Mouse (Mus musculus): Measurements from ENCODE around the gene Trappc5. TPM values are rescaled to one million over a fixed set of nuclear protein-coding genes. Genes with fewer than 3 reads are reported as not detected.
A peak's percentile ranks its signal among the peaks of the same experiment; 100 is the strongest.

The Trappc5 gene
- polyA plus RNA-seq (2015; fragmentation: Nextera tagmentation; extraction: Ambion mirVana): 59.4 and 60.7 TPM in 2 replicates

DNA sequence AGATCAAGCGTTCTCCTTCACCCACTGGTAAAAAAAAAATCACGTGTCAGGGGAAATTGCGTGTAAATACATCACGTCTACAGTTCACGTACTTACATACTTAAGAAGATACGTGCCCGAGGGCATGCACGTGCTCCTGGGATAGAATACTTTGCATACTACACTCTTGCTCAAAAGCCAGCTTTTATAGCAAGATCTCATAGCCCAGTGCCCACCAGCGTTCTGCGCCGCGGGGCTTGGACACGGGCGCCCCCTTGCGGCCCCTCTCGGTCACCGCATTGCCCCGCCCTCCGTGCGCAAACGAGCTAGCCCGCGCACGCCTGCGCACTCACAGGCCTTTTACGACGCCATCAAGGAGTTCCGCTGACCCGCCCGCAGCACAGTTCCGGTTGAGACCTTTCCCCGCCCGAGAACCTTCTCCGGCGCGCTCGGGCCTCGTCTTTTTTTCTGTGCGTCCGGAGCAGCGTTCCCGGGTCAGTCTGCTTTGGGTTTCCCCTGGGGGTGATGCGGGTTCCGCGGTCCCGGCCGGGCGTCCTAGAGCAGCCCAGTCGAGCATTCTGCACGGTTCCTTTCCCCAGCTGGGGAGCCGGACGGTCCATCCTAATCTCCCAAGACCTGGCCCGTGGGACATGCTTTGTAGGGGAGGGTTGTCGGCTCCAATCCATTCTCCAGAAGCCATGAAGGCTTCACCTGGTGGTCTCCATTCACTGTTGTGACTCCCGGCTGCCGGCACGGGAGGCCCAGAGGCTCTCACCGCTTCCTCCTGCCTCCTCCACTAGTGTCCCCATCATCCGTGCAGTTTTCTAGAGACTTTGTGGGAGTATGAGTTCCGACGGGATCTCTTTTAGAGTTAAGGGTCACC is at the start of gene Trappc5:
TSS of gene Trappc5 (plus strand) at position 169 of the 862 bp plus-strand sequence.
- H3K4me3 ChIP-seq: peak within 1 kb of the TSS; percentile 99
- peak; percentile 83 for ATAC-seq (replicated peaks)
- WGBS: 1% methylated on average over 61 of the region's 61 CpGs

DNA sequence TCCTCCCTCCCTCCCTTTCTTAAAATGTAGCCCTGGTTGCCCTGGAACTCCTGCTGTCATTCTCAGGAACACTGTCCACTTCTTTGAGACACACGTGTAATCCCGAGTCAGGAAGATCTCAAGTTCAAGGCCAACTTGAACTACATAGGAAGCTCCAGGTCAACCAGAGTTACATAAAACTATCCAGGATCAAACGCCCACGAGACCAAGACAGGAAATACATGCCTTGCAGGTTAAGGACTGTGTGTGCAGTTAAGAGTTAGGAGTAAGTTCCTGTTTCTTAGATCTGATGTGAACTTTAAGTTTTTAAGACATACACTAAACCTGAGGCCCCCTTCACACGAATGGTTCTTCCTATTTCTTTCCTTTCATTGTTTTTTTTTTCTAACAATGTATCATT is 49.1 kb upstream of the Trappc5 start:
- H3K36me3 ChIP-seq: no peaks in the 10 kb centered on the region
- no peaks in the 10 kb centered on the region for H3K9me3 ChIP-seq
- H3K4me2 ChIP-seq (replicated peaks): no peak overlapping the region
- H3K27me3 ChIP-seq: no peaks in the 10 kb centered on the region
- H3K27ac ChIP-seq (replicated peaks): no peak overlapping the region
- no peak overlapping the region for H3K4me3 ChIP-seq
- WGBS: 72% methylated on average over 5 of the region's 5 CpGs
- H3K9ac ChIP-seq (replicated peaks): no peak overlapping the region
- no peak for ATAC-seq (replicated peaks)
- H3K4me1 ChIP-seq: peaks cover 21% of the 10 kb centered on the region

More for the DNA sequence above, at the start of gene Trappc5:
- no peaks in the 10 kb centered on the region for H3K9me3 ChIP-seq
- peaks cover 33% of the 10 kb centered on the region for H3K4me1 ChIP-seq
- H3K4me2 ChIP-seq (replicated peaks): peak within 1 kb of the TSS; percentile 83
- peaks cover 26% of the 10 kb centered on the region for H3K36me3 ChIP-seq
- peak within 1 kb of the TSS; percentile 97 for H3K9ac ChIP-seq (replicated peaks)
- H3K27me3 ChIP-seq: no peaks in the 10 kb centered on the region
- peak within 1 kb of the TSS; percentile 86 for H3K27ac ChIP-seq (replicated peaks)

GRCm38 (mm10) chr8:3628014-3628413 is 48.1 kb upstream of the Trappc5 start:
- no peaks in the 10 kb centered on the region for H3K9me3 ChIP-seq
- ATAC-seq (replicated peaks): no peak
- H3K9ac ChIP-seq (replicated peaks): no peak overlapping the region
- H3K36me3 ChIP-seq: no peaks in the 10 kb centered on the region
- H3K27ac ChIP-seq (replicated peaks): no peak overlapping the region
- H3K4me3 ChIP-seq: no peak overlapping the region
- no peak overlapping the region for H3K4me2 ChIP-seq (replicated peaks)
- no peaks in the 10 kb centered on the region for H3K27me3 ChIP-seq
- 29% methylated on average over 5 of the region's 5 CpGs for WGBS
- H3K4me1 ChIP-seq: peaks cover 13% of the 10 kb centered on the region

DNA sequence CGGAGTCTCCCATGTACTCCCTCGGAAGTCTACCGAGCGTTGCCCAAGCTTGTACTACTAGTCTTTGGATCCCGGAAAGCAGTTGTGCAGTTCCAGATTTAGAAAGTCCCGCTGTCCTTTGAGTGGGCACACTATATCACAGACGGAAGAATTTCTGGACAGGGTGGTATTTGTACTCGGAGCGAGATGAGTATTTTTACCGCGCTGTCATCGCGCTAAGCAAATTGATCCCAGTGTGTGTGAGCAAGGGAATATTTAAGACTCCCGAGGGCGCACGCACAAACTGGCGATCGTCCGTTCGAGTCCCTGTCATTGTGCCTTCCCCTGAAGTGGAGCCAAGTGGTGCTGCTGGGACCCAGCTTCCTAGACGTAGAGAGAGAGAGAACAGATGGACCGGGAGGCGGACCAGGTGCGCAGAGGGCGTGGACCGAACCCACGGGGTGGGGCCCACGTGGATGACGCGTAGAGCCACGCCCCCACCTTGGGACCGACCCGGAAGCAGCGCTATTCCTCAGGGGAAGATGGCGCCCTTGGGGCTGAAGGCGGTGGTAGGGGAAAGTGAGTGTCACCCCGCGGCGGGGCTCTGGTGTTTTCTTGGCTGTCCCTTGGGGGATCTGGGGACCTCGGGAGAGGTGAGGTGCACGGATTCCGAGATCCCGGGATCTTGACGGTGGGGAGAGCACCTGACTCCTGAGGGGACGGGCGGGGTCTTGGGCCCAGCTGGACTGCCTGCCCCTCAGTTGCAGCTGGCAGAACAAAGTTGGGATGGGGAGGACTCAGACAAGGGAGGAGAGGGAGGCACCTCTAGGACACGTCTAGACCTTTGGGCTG is 45.2 kb upstream of the Trappc5 start, which contains the start of gene Stxbp2:
TSS of gene Stxbp2 (plus strand) at position 309 of the 831 bp plus-strand sequence.
- Histone ChIP-seq H3K4me3 (peak within 1 kb of the TSS; percentile 57), H3K27ac (replicated peaks) (no peak within 1 kb of the TSS), H3K9me3 (no peaks in the 10 kb centered on the region), H3K4me2 (replicated peaks) (peak within 1 kb of the TSS; percentile 70), H3K4me1 (peaks cover 13% of the 10 kb centered on the region), H3K36me3 (no peaks in the 10 kb centered on the region), H3K27me3 (no peaks in the 10 kb centered on the region), H3K9ac (replicated peaks) (peak within 1 kb of the TSS; percentile 39)
- ATAC-seq (replicated peaks): peak; percentile 87
- 4% methylated on average over 47 of the region's 47 CpGs for WGBS

- H3K4me3 ChIP-seq: peak overlapping the region; percentile 57
- H3K9me3 ChIP-seq: no peaks in the 10 kb centered on the region
- H3K4me1 ChIP-seq: peaks cover 13% of the 10 kb centered on the region
- no peak overlapping the region for H3K27ac ChIP-seq (replicated peaks)
- ATAC-seq (replicated peaks): no peak; the same call in 1 of the 2 replicates
- H3K4me2 ChIP-seq (replicated peaks): peak overlapping the region; percentile 70
- peak overlapping the region; percentile 39 for H3K9ac ChIP-seq (replicated peaks)
- no peaks in the 10 kb centered on the region for H3K27me3 ChIP-seq
- H3K36me3 ChIP-seq: no peaks in the 10 kb centered on the region
- WGBS: 28% methylated on average over 8 of the region's 8 CpGs
These were observed 44.6 kb upstream of the Trappc5 start for GRCm38 (mm10) chr8:3631478-3631875.

GRCm38 (mm10) chr8:3645804-3646203 is 30.3 kb upstream of the Trappc5 start:
- Histone ChIP-seq H3K36me3 (no peaks in the 10 kb centered on the region), H3K27ac (replicated peaks) (no peak overlapping the region), H3K9me3 (no peaks in the 10 kb centered on the region), H3K4me1 (no peaks in the 10 kb centered on the region), H3K4me3 (no peak overlapping the region), H3K4me2 (replicated peaks) (no peak overlapping the region), H3K27me3 (no peaks in the 10 kb centered on the region), H3K9ac (replicated peaks) (no peak overlapping the region)
- ATAC-seq (replicated peaks): no peak
- 24% methylated on average over 5 of the region's 5 CpGs for WGBS

DNA sequence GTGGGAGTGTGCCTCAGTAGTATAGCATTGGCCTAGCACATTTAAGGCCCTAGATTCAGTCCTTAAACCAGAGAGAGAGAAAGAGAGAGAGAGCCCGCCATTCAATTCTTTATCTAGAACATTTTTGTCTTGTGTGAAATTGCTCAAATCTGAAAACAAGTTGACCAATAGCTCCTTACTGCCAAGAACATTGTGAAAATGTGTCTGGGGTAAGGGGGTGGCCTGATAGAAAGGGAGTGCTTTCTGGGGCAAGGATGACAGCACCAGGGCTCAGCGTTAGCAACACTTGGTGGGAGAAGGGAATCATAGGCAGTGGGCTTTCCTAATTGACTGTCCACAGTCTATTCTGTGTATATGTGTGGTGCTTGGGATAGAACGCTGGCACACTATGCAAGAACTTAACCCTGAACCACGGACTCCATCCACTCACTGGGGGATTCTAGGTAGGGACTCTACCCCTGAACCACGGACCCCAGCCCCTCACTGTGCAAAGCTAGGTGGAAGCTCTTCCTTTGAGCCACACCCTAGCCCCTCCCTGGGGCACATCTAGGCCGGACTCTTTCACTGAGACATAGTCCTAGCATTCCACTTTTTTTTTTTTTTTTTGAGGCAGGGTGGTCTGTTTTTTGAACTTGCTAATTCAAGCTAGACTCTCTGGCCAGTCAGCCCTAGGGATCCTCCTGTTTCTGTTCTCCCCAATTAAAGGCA is 29.1 kb upstream of the Trappc5 start:
- H3K4me2 ChIP-seq (replicated peaks): no peak overlapping the region
- 84% methylated on average over 6 of the region's 6 CpGs for WGBS
- no peak for ATAC-seq (replicated peaks)

DNA sequence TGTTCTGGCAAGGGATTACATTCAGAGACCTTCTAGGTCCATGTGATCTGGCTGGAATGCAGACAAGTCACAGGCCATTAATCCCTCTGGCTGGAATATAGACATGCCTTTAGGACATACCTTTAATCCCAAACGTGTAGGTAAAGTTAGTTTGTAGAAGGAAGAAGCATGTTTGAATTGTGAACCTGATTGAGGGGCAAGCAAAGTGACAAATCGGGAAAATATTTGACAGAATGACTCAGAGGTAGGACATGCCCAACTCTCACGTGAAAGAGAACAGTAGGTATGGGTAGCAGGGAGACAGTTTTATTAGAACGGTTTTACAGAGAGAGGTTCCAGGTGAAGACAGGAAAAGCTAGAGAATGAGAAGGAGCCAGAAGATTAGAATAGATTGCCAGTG is 28.5 kb upstream of the Trappc5 start:
- Histone ChIP-seq H3K9ac (replicated peaks) (no peak overlapping the region), H3K27ac (replicated peaks) (no peak overlapping the region), H3K4me3 (no peak overlapping the region), H3K4me1 (no peaks in the 10 kb centered on the region), H3K36me3 (no peaks in the 10 kb centered on the region), H3K27me3 (no peaks in the 10 kb centered on the region), H3K9me3 (no peaks in the 10 kb centered on the region), H3K4me2 (replicated peaks) (no peak overlapping the region)
- no peak for ATAC-seq (replicated peaks)
- 81% methylated on average over 4 of the region's 4 CpGs for WGBS

More for the DNA sequence above, 29.1 kb upstream of the Trappc5 start:
- no peaks in the 10 kb centered on the region for H3K27me3 ChIP-seq
- no peak overlapping the region for H3K27ac ChIP-seq (replicated peaks)
- H3K4me3 ChIP-seq: no peak overlapping the region
- H3K36me3 ChIP-seq: no peaks in the 10 kb centered on the region
- no peaks in the 10 kb centered on the region for H3K4me1 ChIP-seq
- H3K9ac ChIP-seq (replicated peaks): no peak overlapping the region
- H3K9me3 ChIP-seq: no peaks in the 10 kb centered on the region

DNA sequence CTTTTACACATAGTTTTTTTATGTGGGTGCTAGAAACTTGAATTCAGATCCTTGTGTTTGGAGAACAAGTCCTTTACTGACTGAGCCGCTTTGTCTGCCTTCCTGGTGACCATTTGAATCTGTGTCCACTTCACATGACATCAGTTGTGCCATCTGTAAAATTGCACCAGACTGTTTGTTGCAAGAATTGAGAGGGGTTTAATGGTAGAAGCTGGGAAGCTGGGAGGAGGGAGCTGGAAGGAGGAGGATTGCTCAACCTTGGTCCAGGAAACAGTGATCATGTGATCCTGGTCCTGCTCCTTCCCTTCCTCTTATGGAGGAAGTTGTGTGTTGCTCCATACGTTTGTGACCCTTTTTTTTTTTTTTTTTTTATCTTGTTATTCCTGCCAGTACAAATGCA is 27.8 kb upstream of the Trappc5 start:
- Histone ChIP-seq H3K4me3 (no peak overlapping the region), H3K4me1 (no peaks in the 10 kb centered on the region), H3K4me2 (replicated peaks) (no peak overlapping the region), H3K27ac (replicated peaks) (no peak overlapping the region), H3K36me3 (no peaks in the 10 kb centered on the region), H3K9ac (replicated peaks) (no peak overlapping the region), H3K27me3 (no peaks in the 10 kb centered on the region), H3K9me3 (no peaks in the 10 kb centered on the region)
- no peak for ATAC-seq (replicated peaks)
- WGBS: 72% methylated on average over 2 of the region's 2 CpGs

GRCm38 (mm10) chr8:3648990-3649389 is 27.1 kb upstream of the Trappc5 start:
- Histone ChIP-seq H3K4me2 (replicated peaks) (no peak overlapping the region), H3K27me3 (no peaks in the 10 kb centered on the region), H3K27ac (replicated peaks) (no peak overlapping the region), H3K9ac (replicated peaks) (no peak overlapping the region), H3K4me3 (no peak overlapping the region), H3K4me1 (no peaks in the 10 kb centered on the region), H3K36me3 (no peaks in the 10 kb centered on the region), H3K9me3 (no peaks in the 10 kb centered on the region)
- WGBS: 43% methylated on average over 1 of the region's 1 CpGs
- no peak for ATAC-seq (replicated peaks)

- no peak overlapping the region for H3K27ac ChIP-seq (replicated peaks)
- H3K4me2 ChIP-seq (replicated peaks): no peak overlapping the region
- no peaks in the 10 kb centered on the region for H3K36me3 ChIP-seq
- H3K27me3 ChIP-seq: no peaks in the 10 kb centered on the region
- no peak overlapping the region for H3K4me3 ChIP-seq
- H3K4me1 ChIP-seq: 0 out of 2 replicates have a peak, but pooled peaks cover 5% of the 10 kb centered on the region
- H3K9ac ChIP-seq (replicated peaks): no peak overlapping the region
- no peaks in the 10 kb centered on the region for H3K9me3 ChIP-seq
- WGBS: 71% methylated on average over 3 of the region's 3 CpGs
- no peak for ATAC-seq (replicated peaks)
These were observed 23.3 kb upstream of the Trappc5 start for GRCm38 (mm10) chr8:3652845-3653244.
